Mouse (Mus musculus) stomach, postnatal 0 days (tissue): ENCODE measurements around the gene Natd1. TPM values are rescaled to one million over a fixed set of nuclear protein-coding genes. Genes with fewer than 3 reads are reported as not detected.

ENCODE experiments used
- ATAC-seq: fragments of 200-750 bp; cut with Nextera tagmentation; 2 replicates; pipeline ENCODE4 v1.8.0; 2017; ENCODE audit not compliant: low FRiP score, low TSS enrichment
- DNase-seq: peaks from one replicate; pipeline ENCODE4 v3.0.0-alpha.2; 2016; ENCODE audit warnings: low spot score
- H3K27ac ChIP-seq: fragments of 300-500 bp; sonication (generic); replicated peaks from 2 replicates; pipeline ENCODE4 v1.5.1; 2014; ENCODE audit warnings: mild to moderate bottlenecking, control low read depth
- H3K27me3 ChIP-seq: fragments of 300-500 bp; sonication (generic); 2 replicates; pipeline ENCODE4 v1.6.1; 2014; ENCODE audit warnings: low read length; ENCODE audit not compliant: control insufficient read depth, insufficient read depth
- H3K36me3 ChIP-seq: fragments of 300-500 bp; sonication (generic); 2 replicates; pipeline ENCODE4 v1.6.1; 2014; ENCODE audit warnings: low read length, mixed read lengths; ENCODE audit not compliant: control insufficient read depth, insufficient read depth
- H3K4me1 ChIP-seq: fragments of 300-500 bp; sonication (generic); replicated peaks from 2 replicates; pipeline ENCODE4 v1.6.1; 2014; ENCODE audit warnings: antibody characterized with exemption; ENCODE audit not compliant: control insufficient read depth, insufficient read depth
- H3K4me2 ChIP-seq: fragments of 300-500 bp; sonication (generic); replicated peaks from 2 replicates; pipeline ENCODE4 v1.6.1; 2014; ENCODE audit warnings: low read depth, mild to moderate bottlenecking, control low read depth, moderate library complexity
- H3K4me3 ChIP-seq: fragments of 300-500 bp; sonication (generic); 2 replicates; pipeline ENCODE4 v1.5.1; 2014; ENCODE audit warnings: low read depth, low read length, control low read depth
- H3K9ac ChIP-seq: fragments of 300-500 bp; sonication (generic); 2 replicates; pipeline ENCODE4 v1.6.1; 2014; ENCODE audit warnings: mild to moderate bottlenecking, low read length, control low read depth, mixed read lengths
- H3K9me3 ChIP-seq: fragments of 300-500 bp; sonication (generic); 2 replicates; pipeline ENCODE4 v1.6.1; 2016; ENCODE audit warnings: low read length; ENCODE audit not compliant: control insufficient read depth
- CTCF ChIP-seq: IDR thresholded peaks from 2 replicates; pipeline ENCODE4 v1.5.1; 2016; ENCODE audit warnings: antibody characterized with exemption, low read depth, mild to moderate bottlenecking, moderate library complexity
- EP300 ChIP-seq: optimal IDR thresholded peaks from 2 replicates; pipeline ENCODE3; 2016; ENCODE audit warnings: antibody characterized with exemption
- WGBS: fragments of 180-500 bp; shearing (Covaris S2); extraction: QIAGEN DNeasy Blood & Tissue Kit; methylation state at CpG from one replicate; pipeline ENCODE4 v1.1.7; 2014; 5-methylcytosine and 5-hydroxymethylcytosine counted together
- polyA plus RNA-seq: library from polyadenylated mRNA; unstranded; fragments of >200 nt; fragmentation: Nextera tagmentation; extraction: Ambion mirVana; gene quantifications from 2 replicates; pipeline ENCODE4 v1.2.1, GENCODE M21; 2015

The Natd1 gene
- polyA plus RNA-seq, 1 experiment from 2014 or later: 6.7 TPM

DNA sequence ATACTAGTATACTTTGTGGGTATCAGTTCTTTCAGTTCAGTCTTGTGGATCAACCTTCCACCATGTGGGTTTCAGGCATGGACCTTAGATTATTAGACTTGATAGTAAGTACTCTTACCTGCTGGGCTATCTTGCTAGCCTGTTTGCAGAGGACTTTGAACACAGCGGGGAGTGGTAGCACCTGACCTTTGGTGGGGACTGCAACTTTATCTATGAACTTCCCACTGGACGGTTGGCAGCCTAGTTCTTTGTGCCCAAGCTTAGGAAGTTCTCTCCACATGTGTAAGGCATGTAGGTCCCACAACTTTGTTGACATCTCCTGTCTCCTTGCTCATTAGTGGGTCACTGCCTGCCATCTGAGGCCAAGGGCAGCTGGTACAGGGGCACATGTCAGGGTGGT, 20.2 kb upstream of the Natd1 start:
- 48% methylated on average over 2 of the region's 2 CpGs for WGBS
- TF ChIP-seq CTCF (no peak), EP300 (no peak)
- Histone ChIP-seq H3K9me3 (no peaks in the 10 kb centered on the region), H3K27ac (peak overlapping the region; percentile 82), H3K27me3 (no peaks in the 10 kb centered on the region), H3K4me2 (peak overlapping the region; percentile 12), H3K9ac (peak overlapping the region; percentile 31; the same call in 1 of the 2 replicates), H3K4me3 (no peak overlapping the region), H3K36me3 (no peaks in the 10 kb centered on the region), H3K4me1 (peaks cover 12% of the 10 kb centered on the region)
- no peak for DNase-seq
- no peak for ATAC-seq

DNA sequence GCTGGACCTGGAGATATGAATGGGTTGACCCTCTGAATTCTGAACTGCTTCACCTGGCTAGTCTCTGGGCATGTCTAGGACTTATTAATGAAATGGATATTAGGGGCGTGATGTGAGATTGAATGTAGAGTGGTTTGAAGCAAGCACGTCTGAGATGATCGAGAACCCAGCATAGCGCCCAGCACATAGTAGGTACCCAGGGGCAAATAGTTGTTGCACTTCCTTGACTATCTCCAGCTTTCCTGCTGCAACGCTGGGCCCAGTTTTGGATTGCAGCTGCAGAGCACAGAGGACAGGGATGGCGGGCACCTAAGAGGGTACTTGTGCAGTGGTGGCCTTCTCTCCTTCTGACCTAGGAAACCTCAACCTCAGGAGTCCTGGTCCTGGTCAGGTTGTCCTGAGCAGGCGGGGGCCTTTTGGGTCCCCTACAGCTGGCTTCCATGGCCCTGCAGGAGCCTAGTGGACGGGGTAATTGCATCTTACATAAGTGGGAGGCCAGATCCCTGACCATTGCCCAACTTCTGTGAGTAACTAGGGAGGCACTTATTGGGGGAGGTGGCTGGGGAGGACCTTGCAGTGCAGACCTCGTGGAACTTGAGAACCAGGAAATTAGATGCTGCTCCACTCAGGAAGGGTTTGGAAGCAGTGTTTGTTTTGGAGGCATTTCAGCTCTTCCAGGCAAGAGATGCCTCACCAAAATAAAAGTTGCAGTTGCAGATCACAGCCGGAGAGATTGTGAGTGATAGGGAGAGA, 18.8 kb upstream of the Natd1 start:
- peak overlapping the region; percentile 8 for H3K9ac ChIP-seq
- H3K27ac ChIP-seq: peak overlapping the region; percentile 1; the same call in 1 of the 2 replicates
- H3K27me3 ChIP-seq: no peaks in the 10 kb centered on the region
- TF ChIP-seq EP300: no peak
- no peak for TF ChIP-seq CTCF
- no peaks in the 10 kb centered on the region for H3K9me3 ChIP-seq
- H3K36me3 ChIP-seq: no peaks in the 10 kb centered on the region
- no peak for ATAC-seq
- 69% methylated on average over 10 of the region's 10 CpGs for WGBS
- H3K4me1 ChIP-seq: peaks cover 12% of the 10 kb centered on the region
- H3K4me2 ChIP-seq: peak overlapping the region; percentile 88
- H3K4me3 ChIP-seq: peak overlapping the region; percentile 90; the same call in 1 of the 2 replicates
- peak; percentile 39 for DNase-seq

DNA sequence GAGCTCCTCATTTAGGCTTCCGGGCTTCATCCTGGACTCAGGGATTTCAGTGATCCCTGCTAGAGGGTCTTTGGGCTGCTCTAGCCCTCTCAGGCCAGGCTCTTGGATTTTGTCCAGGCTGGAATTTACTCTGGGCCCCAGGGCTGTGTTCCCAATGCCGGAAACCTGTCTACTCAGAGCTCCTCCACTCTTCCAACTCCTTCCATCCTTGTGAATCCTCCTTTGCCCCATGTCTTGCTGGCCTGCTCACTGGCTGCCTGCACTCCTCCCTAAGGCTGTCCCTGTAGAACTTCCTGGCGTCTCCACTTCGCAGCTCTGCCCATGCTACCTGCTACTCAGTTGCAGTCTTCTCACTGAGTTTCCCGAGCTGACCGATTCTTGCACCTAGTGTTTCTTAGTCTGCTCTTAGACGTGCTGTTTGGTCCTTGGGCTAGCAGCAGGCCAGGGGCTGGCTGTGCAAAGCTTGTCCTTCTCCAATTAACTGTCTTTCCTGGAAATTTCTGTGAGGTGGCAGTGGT, 18.0 kb upstream of the Natd1 start:
- Histone ChIP-seq H3K36me3 (no peaks in the 10 kb centered on the region), H3K9me3 (no peaks in the 10 kb centered on the region), H3K4me2 (peak overlapping the region; percentile 88), H3K27me3 (no peaks in the 10 kb centered on the region), H3K4me3 (peak overlapping the region; percentile 90), H3K27ac (peak overlapping the region; percentile 93), H3K4me1 (peaks cover 12% of the 10 kb centered on the region), H3K9ac (peak overlapping the region; percentile 89)
- 2% methylated on average over 7 of the region's 7 CpGs for WGBS
- TF ChIP-seq EP300 (no peak), CTCF (no peak)
- no peak for DNase-seq
- no peak for ATAC-seq

DNA sequence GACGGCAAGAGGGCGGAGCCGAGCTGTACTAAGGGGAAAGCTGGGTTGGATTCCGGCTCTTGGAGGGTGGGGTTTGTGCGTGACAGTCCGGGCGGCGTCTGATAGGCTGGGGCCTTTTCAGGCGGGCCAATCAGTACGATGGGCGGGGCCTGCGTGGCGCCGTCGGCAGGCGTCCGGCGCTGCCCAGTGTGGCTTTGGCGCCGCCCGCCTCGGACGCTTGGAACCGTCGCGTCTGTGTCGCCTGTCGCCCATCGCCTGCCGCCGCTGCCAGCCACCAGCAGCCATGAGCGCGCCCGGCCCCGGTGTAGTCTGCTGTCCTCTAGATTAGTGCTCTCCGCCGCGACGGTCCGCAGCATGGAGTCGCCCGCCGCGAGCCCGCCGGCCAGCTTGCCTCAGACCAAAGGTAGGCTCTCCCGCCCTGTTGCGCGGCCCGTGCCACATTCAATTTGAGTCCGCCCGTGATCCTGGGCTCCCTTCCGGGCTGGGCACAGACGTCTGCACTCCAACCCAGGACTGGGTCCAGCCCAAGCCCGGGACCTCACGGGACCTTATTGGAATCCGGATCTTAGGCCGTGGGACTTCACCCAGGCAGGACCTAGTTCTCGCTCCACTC, 17.4 kb upstream of the Natd1 start, which contains the start of gene Map2k3:
Map2k3 (plus strand) TSS at position 165 of the 613 bp plus-strand sequence.
- ATAC-seq (peak; percentile 86), DNase-seq (peak; percentile 97)
- H3K9ac ChIP-seq: peak within 1 kb of the TSS; percentile 89
- no peaks in the 10 kb centered on the region for H3K36me3 ChIP-seq
- H3K27me3 ChIP-seq: no peaks in the 10 kb centered on the region
- no peak for TF ChIP-seq EP300
- TF ChIP-seq CTCF: no peak; the same call in 1 of the 2 replicates
- H3K4me3 ChIP-seq: peak within 1 kb of the TSS; percentile 90
- H3K4me2 ChIP-seq: peak within 1 kb of the TSS; percentile 88
- H3K9me3 ChIP-seq: no peaks in the 10 kb centered on the region
- H3K27ac ChIP-seq: peak within 1 kb of the TSS; percentile 93
- peaks cover 12% of the 10 kb centered on the region for H3K4me1 ChIP-seq
- under 1% methylated on average over 56 of the region's 59 CpGs for WGBS

DNA sequence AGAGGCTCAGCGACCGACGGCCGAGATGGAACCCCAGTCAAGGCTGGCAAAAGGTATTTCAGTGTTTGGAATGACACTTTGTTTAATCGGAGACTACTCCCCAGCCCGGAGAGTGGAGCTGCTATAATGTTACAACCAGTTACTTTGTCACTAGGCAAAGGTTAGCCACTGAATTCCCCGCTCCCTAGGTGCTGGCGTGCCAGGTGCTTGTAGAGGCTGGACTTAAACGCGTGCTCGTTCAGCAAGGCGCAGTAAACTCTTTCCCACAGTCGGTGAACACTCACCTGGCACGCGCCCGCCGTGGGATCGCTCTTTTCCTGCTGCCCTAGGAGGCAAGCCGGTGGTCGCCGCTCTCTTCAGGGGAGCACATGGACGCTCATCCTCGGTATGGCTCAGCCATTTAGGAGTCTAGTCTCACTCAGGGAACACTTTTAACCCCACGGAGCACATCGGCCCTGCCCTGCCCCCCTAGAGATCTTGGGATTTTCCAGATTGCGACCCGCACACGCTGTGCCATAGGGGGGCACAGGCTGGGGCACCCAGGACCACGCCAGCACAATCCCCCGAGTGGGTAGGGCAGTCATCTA, 16.8 kb upstream of the Natd1 start:
- WGBS: under 1% methylated on average over 30 of the region's 30 CpGs
- DNase-seq (no peak), ATAC-seq (peak; percentile 0; the same call in 1 of the 2 replicates)
- peak overlapping the region; percentile 90 for H3K4me3 ChIP-seq
- H3K9me3 ChIP-seq: no peaks in the 10 kb centered on the region
- TF ChIP-seq EP300: no peak
- peak; percentile 17; the same call in 1 of the 2 replicates for TF ChIP-seq CTCF
- peak overlapping the region; percentile 88 for H3K4me2 ChIP-seq
- H3K27ac ChIP-seq: peak overlapping the region; percentile 53; the same call in 1 of the 2 replicates
- H3K4me1 ChIP-seq: peaks cover 12% of the 10 kb centered on the region
- no peaks in the 10 kb centered on the region for H3K36me3 ChIP-seq
- H3K27me3 ChIP-seq: no peaks in the 10 kb centered on the region
- peak overlapping the region; percentile 52 for H3K9ac ChIP-seq
